Mouse (Mus musculus): ENCODE data around the gene Dgcr8. TPM values are rescaled to one million over a fixed set of nuclear protein-coding genes. Genes with fewer than 3 reads are reported as not detected.

Gene Dgcr8
- polyA plus RNA-seq, 1 experiment = 11.9 TPM

DNA sequence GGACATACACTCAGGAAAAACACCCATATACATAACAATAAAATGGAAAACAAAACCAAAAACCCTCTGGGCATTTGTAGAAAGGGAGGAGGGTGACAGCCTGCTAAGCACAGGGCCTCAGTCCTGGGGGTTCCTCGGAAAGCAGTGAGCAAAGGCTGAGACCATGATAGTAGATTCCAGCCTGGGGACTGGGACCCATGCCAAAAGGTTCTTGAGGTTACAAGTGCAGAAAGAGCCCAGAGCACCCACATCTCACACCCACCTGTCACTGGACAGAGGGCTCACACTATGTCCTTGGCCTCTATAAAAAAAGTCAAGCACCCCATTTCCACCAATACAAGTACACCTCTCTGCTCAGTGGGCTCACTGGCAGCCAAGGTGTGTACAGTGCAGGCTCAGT, 39.5 kb upstream of the Dgcr8 start:
- Histone ChIP-seq H3K27me3 (ENCODE audit: control insufficient read depth, insufficient read depth, insufficient read length) (no peaks in the 10 kb centered on the region), H3K79me2 (ENCODE audit: control insufficient read depth, insufficient read depth) (no peaks in the 10 kb centered on the region), H3ac (ENCODE audit: control insufficient read depth, insufficient read length) (no peak overlapping the region), H3K4me3 (no peak overlapping the region), H3K4me2 (ENCODE audit: low read depth) (no peak overlapping the region), H3K36me3 (ENCODE audit: control insufficient read depth, insufficient read depth) (no peaks in the 10 kb centered on the region)
- TF ChIP-seq MYOD1 (IDR thresholded peaks at IDR 0.05; ENCODE audit: control insufficient read depth in 1 of 3, insufficient read length in 2 of 3, low read depth in 2 of 3) (no peak), MYOG (IDR thresholded peaks at IDR 0.05; ENCODE audit: control insufficient read depth in 1 of 3, insufficient read depth in 1 of 3, insufficient read length in 2 of 3, low read depth in 2 of 3) (no peak), TCF3 (IDR thresholded peaks at IDR 0.05; ENCODE audit: insufficient read length, low read depth) (no peak), POLR2AphosphoS2 (IDR thresholded peaks at IDR 0.05; ENCODE audit: insufficient read length, low read depth) (no peak), POLR2A (IDR thresholded peaks at IDR 0.05; ENCODE audit: insufficient read length, low read depth) (no peak), SRF (IDR thresholded peaks at IDR 0.05; ENCODE audit: control insufficient read depth, insufficient read length, low read depth) (no peak), E2F4 (IDR thresholded peaks at IDR 0.05; ENCODE audit: insufficient read depth) (no peak), TCF12 (IDR thresholded peaks at IDR 0.05; ENCODE audit: insufficient read depth, poor library complexity, severe bottlenecking) (no peak), CEBPB (IDR thresholded peaks at IDR 0.05; ENCODE audit: insufficient read depth, poor library complexity, severe bottlenecking) (no peak), MAX (IDR thresholded peaks at IDR 0.05; ENCODE audit: low read depth) (no peak), REST (IDR thresholded peaks at IDR 0.05; ENCODE audit: insufficient read depth, insufficient read length) (no peak), USF1 (IDR thresholded peaks at IDR 0.05; ENCODE audit: low read depth) (no peak)

DNA sequence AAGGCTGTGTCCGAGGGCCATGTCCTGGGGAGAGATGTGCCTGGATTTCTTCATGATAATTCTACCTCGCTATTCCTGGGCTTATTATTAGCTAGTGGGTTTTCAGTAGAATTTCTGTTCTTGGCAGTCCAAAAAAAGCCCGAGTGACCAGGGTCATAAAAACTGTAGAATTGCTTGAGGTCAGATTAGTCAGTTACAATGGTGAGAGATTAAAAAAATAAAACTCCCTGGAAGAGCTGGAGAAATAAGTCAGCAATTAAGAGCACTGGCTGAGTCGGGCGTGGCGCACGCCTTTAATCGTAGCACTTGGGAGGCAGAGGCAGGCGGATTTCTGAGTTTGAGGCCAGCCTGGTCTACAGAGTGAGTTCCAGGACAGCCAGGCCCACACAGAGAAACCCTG, 38.9 kb upstream of the Dgcr8 start:
- H3K4me2 ChIP-seq (ENCODE audit: low read depth) = no peak overlapping the region
- no peak overlapping the region for H3ac ChIP-seq (ENCODE audit: control insufficient read depth, insufficient read length)
- TF ChIP-seq MYOD1 (IDR thresholded peaks at IDR 0.05; ENCODE audit: control insufficient read depth in 1 of 3, insufficient read length in 2 of 3, low read depth in 2 of 3) (no peak), TCF12 (IDR thresholded peaks at IDR 0.05; ENCODE audit: insufficient read depth, poor library complexity, severe bottlenecking) (no peak), TCF3 (IDR thresholded peaks at IDR 0.05; ENCODE audit: insufficient read length, low read depth) (no peak), E2F4 (IDR thresholded peaks at IDR 0.05; ENCODE audit: insufficient read depth) (no peak), POLR2A (IDR thresholded peaks at IDR 0.05; ENCODE audit: insufficient read length, low read depth) (no peak), MYOG (IDR thresholded peaks at IDR 0.05; ENCODE audit: control insufficient read depth in 1 of 3, insufficient read depth in 1 of 3, insufficient read length in 2 of 3, low read depth in 2 of 3) (no peak), REST (IDR thresholded peaks at IDR 0.05; ENCODE audit: insufficient read depth, insufficient read length) (no peak), POLR2AphosphoS2 (IDR thresholded peaks at IDR 0.05; ENCODE audit: insufficient read length, low read depth) (no peak), SRF (IDR thresholded peaks at IDR 0.05; ENCODE audit: control insufficient read depth, insufficient read length, low read depth) (no peak), MAX (IDR thresholded peaks at IDR 0.05; ENCODE audit: low read depth) (no peak), CEBPB (IDR thresholded peaks at IDR 0.05; ENCODE audit: insufficient read depth, poor library complexity, severe bottlenecking) (no peak), USF1 (IDR thresholded peaks at IDR 0.05; ENCODE audit: low read depth) (no peak)
- H3K36me3 ChIP-seq (ENCODE audit: control insufficient read depth, insufficient read depth) = no peaks in the 10 kb centered on the region
- H3K79me2 ChIP-seq (ENCODE audit: control insufficient read depth, insufficient read depth) = no peaks in the 10 kb centered on the region
- H3K4me3 ChIP-seq = no peak overlapping the region
- no peaks in the 10 kb centered on the region for H3K27me3 ChIP-seq (ENCODE audit: control insufficient read depth, insufficient read depth, insufficient read length)

- TF ChIP-seq REST (IDR thresholded peaks at IDR 0.05; ENCODE audit: insufficient read depth, insufficient read length) (no peak), TCF12 (IDR thresholded peaks at IDR 0.05; ENCODE audit: insufficient read depth, poor library complexity, severe bottlenecking) (no peak), TCF3 (IDR thresholded peaks at IDR 0.05; ENCODE audit: insufficient read length, low read depth) (no peak), POLR2A (IDR thresholded peaks at IDR 0.05; ENCODE audit: insufficient read length, low read depth) (no peak), MYOD1 (IDR thresholded peaks at IDR 0.05; ENCODE audit: control insufficient read depth in 1 of 3, insufficient read length in 2 of 3, low read depth in 2 of 3) (no peak), MYOG (IDR thresholded peaks at IDR 0.05; ENCODE audit: control insufficient read depth in 1 of 3, insufficient read depth in 1 of 3, insufficient read length in 2 of 3, low read depth in 2 of 3) (no peak), MAX (IDR thresholded peaks at IDR 0.05; ENCODE audit: low read depth) (no peak), E2F4 (IDR thresholded peaks at IDR 0.05; ENCODE audit: insufficient read depth) (no peak)
- no peaks in the 10 kb centered on the region for H3K79me2 ChIP-seq (ENCODE audit: control insufficient read depth, insufficient read depth)
- no peak overlapping the region for H3K4me3 ChIP-seq
- H3K36me3 ChIP-seq (ENCODE audit: control insufficient read depth, insufficient read depth) = peaks cover 4% of the 10 kb centered on the region
- H3K27me3 ChIP-seq (ENCODE audit: control insufficient read depth, insufficient read depth, insufficient read length) = no peaks in the 10 kb centered on the region
- H3ac ChIP-seq (ENCODE audit: control insufficient read depth, insufficient read length) = no peak overlapping the region
- no peak overlapping the region for H3K4me2 ChIP-seq (ENCODE audit: low read depth)
Measured at GRCm38 (mm10) chr16:18325741-18326140, 36.7 kb upstream of the Dgcr8 start.

- Histone ChIP-seq H3K4me3 (no peak overlapping the region), H3K36me3 (ENCODE audit: control insufficient read depth, insufficient read depth) (peaks cover 4% of the 10 kb centered on the region), H3ac (ENCODE audit: control insufficient read depth, insufficient read length) (no peak overlapping the region), H3K79me2 (ENCODE audit: control insufficient read depth, insufficient read depth) (no peaks in the 10 kb centered on the region), H3K4me2 (ENCODE audit: low read depth) (no peak overlapping the region), H3K27me3 (ENCODE audit: control insufficient read depth, insufficient read depth, insufficient read length) (no peaks in the 10 kb centered on the region)
- TF ChIP-seq SRF (IDR thresholded peaks at IDR 0.05; ENCODE audit: control insufficient read depth, insufficient read length, low read depth) = no peak
- TF ChIP-seq MYOG (IDR thresholded peaks at IDR 0.05; ENCODE audit: control insufficient read depth in 1 of 3, insufficient read depth in 1 of 3, insufficient read length in 2 of 3, low read depth in 2 of 3) = no peak
- TF ChIP-seq MYOD1 (IDR thresholded peaks at IDR 0.05; ENCODE audit: control insufficient read depth in 1 of 3, insufficient read length in 2 of 3, low read depth in 2 of 3) = no peak
- TF ChIP-seq POLR2AphosphoS2 (IDR thresholded peaks at IDR 0.05; ENCODE audit: insufficient read length, low read depth) = no peak
- TF ChIP-seq CEBPB (IDR thresholded peaks at IDR 0.05; ENCODE audit: insufficient read depth, poor library complexity, severe bottlenecking) = no peak
- no peak for TF ChIP-seq E2F4 (IDR thresholded peaks at IDR 0.05; ENCODE audit: insufficient read depth)
- TF ChIP-seq REST (IDR thresholded peaks at IDR 0.05; ENCODE audit: insufficient read depth, insufficient read length) = no peak
- no peak for TF ChIP-seq MAX (IDR thresholded peaks at IDR 0.05; ENCODE audit: low read depth)
- no peak for TF ChIP-seq USF1 (IDR thresholded peaks at IDR 0.05; ENCODE audit: low read depth)
- no peak for TF ChIP-seq TCF3 (IDR thresholded peaks at IDR 0.05; ENCODE audit: insufficient read length, low read depth)
- no peak for TF ChIP-seq TCF12 (IDR thresholded peaks at IDR 0.05; ENCODE audit: insufficient read depth, poor library complexity, severe bottlenecking)
Measured at GRCm38 (mm10) chr16:18324031-18324430, 35.0 kb upstream of the Dgcr8 start.
